Mouse (Mus musculus) forebrain, embryonic 14.5 days (tissue): ENCODE results near the gene Soat1. TPM values are rescaled to one million over a fixed set of nuclear protein-coding genes. Genes with fewer than 3 reads are reported as not detected.

ENCODE experiments used
- ATAC-seq: fragments of 200-750 bp; cut with Nextera tagmentation; 2 replicates; pipeline ENCODE4 v1.8.0; 2017; ENCODE audit warnings: mild to moderate bottlenecking, moderate library complexity
- DNase-seq: peaks from one replicate; pipeline ENCODE4 v3.0.0-alpha.2; 2015; ENCODE audit warnings: low spot score
- H3K27ac ChIP-seq: fragments of 300-500 bp; sonication (generic); 2 replicates; pipeline ENCODE4 v1.5.1; 2014; ENCODE audit warnings: low read depth, mild to moderate bottlenecking, control low read depth, low read length, moderate library complexity
- H3K27me3 ChIP-seq: fragments of 300-500 bp; sonication (generic); replicated peaks from 2 replicates; pipeline ENCODE4 v1.6.1; 2014; ENCODE audit warnings: low read length, control low read depth, mixed read lengths; ENCODE audit not compliant: control insufficient read depth, insufficient read depth
- H3K36me3 ChIP-seq: fragments of 300-500 bp; sonication (generic); 2 replicates; pipeline ENCODE4 v1.6.1; 2014; ENCODE audit warnings: low read length, control low read depth; ENCODE audit not compliant: control insufficient read depth, insufficient read depth
- H3K4me1 ChIP-seq: fragments of 300-500 bp; sonication (generic); 2 replicates; pipeline ENCODE4 v1.6.1; 2014; ENCODE audit warnings: antibody characterized with exemption, low read length, control low read depth; ENCODE audit not compliant: control insufficient read depth, insufficient read depth
- H3K4me2 ChIP-seq: fragments of 300-500 bp; sonication (generic); 2 replicates; pipeline ENCODE4 v1.6.1; 2014; ENCODE audit warnings: mild to moderate bottlenecking, control low read depth, low read length
- H3K4me3 ChIP-seq: fragments of 300-500 bp; sonication (generic); 2 replicates; pipeline ENCODE4 v1.5.1; 2014; ENCODE audit warnings: low read depth, low read length, control low read depth
- H3K9ac ChIP-seq: fragments of 300-500 bp; sonication (generic); 2 replicates; pipeline ENCODE4 v1.6.1; 2014; ENCODE audit warnings: mild to moderate bottlenecking, low read length, control low read depth, moderate library complexity
- H3K9me3 ChIP-seq: fragments of 300-500 bp; sonication (generic); replicated peaks from 2 replicates; pipeline ENCODE4 v1.6.1; 2016; ENCODE audit warnings: low read length, control low read depth, mixed read lengths; ENCODE audit not compliant: control insufficient read depth
- WGBS: fragments of 180-500 bp; shearing (Covaris S2); extraction: QIAGEN DNeasy Blood & Tissue Kit; methylation state at CpG from one replicate; pipeline ENCODE4 v1.1.7; 2014; 5-methylcytosine and 5-hydroxymethylcytosine counted together
- polyA plus RNA-seq: library from polyadenylated mRNA; unstranded; fragments of >200 nt; fragmentation: Nextera tagmentation; extraction: Ambion mirVana; gene quantifications from 2 replicates; pipeline ENCODE4 v1.2.1, GENCODE M21; 2014

The Soat1 gene
- polyA plus RNA-seq, 1 experiment from 2014 or later = 11.9 TPM

DNA sequence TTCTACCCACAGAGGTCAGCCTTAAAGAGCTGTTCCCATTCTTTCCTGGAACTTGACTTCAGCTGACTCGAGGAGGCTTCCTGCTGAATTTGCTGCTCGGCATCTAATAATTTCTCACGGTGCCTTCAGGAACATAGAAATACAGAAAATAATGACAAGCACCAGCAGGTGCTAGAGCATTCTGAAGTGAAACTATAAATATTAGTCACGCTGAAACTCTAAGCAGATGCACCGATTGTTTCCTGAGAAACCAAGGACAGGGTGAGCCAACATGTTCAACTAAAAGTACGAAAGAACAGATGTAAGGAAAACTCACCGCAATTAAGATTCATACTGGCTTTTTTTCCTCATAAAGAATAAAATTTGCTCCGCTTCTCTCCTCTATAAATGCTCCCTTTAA lies 20.9 kb upstream of the Soat1 start:
- Histone ChIP-seq H3K4me1 (no peaks in the 10 kb centered on the region), H3K9ac (no peak overlapping the region), H3K36me3 (no peaks in the 10 kb centered on the region), H3K4me3 (no peak overlapping the region), H3K9me3 (no peaks in the 10 kb centered on the region), H3K27ac (no peak overlapping the region), H3K27me3 (no peaks in the 10 kb centered on the region), H3K4me2 (no peak overlapping the region)
- DNase-seq = no peak
- ATAC-seq = no peak
- 88% methylated on average over 8 of the region's 8 CpGs for WGBS

DNA sequence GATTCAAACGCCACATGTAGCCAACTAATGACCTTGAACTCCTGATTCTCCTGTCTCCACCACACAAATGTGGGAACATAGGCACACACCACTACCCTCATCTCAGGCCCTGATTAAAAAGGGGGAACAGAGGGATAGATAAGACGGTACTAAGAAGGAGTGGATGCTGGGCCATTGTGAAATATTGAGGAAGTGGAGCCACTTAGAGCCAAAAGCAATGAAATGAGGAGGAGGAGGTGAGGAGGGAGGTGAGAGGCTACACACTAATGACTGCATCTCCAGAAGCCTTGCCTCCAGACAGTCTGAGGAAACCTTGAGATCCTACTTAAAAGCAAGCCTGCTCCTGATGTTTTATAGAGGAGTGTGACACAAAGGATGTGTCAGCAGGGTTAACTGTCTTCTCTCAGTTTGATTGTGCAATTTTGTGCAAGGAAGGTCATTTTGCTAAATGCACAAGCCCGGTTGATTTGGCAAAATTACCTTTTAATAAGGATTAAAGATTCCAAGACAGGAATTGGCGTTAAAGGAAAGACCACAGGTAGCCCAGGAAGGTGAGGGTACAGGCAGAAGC lies 17.2 kb upstream of the Soat1 start:
- Histone ChIP-seq H3K4me1 (no peaks in the 10 kb centered on the region), H3K9me3 (no peaks in the 10 kb centered on the region), H3K36me3 (no peaks in the 10 kb centered on the region), H3K9ac (no peak overlapping the region), H3K27ac (no peak overlapping the region), H3K4me3 (no peak overlapping the region), H3K27me3 (no peaks in the 10 kb centered on the region), H3K4me2 (no peak overlapping the region)
- ATAC-seq (no peak), DNase-seq (no peak)
- 91% methylated on average over 4 of the region's 4 CpGs for WGBS

DNA sequence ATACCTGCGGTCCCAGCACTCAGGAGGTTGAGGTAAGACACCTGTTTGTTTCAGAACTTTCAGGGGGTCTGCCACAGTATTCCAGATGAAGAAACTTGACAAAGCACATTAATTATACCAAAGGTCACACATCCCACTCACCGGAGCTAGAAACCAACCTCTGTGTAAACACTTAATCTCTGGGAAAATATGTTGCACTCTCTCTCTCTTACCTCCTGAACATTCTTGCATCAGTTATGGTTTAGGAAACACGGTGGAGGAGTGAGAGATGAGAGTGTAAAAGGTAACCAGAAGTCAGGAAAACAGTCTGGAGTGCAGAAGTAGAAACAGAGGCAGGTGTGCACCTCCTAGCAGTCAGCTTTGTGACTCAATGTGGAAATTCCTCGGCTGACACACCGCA lies 13.9 kb upstream of the Soat1 start:
- Histone ChIP-seq H3K9ac (no peak overlapping the region), H3K9me3 (no peaks in the 10 kb centered on the region), H3K27ac (no peak overlapping the region), H3K4me2 (no peak overlapping the region), H3K36me3 (no peaks in the 10 kb centered on the region), H3K4me1 (no peaks in the 10 kb centered on the region), H3K4me3 (no peak overlapping the region), H3K27me3 (no peaks in the 10 kb centered on the region)
- ATAC-seq (no peak), DNase-seq (no peak)
- WGBS = 89% methylated on average over 5 of the region's 5 CpGs

DNA sequence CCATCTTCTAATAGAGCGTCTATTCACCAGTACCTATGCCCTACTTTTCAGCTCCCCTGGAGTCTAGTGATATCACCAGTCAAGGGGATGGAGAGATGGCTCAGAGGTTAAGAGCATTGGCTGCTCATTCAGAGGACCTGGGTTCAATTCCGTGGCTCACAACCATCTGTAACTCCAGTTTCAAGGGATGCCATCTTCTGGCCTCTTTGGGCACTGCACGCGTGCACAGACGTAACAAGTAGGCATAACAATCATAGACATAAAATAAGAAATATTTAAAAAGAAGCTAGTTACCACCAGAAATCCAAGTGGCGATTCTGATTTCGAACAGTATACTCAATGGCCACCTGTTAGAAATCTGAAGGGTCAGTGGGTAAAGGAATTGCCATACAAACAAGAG lies 13.4 kb upstream of the Soat1 start:
- Histone ChIP-seq H3K27me3 (no peaks in the 10 kb centered on the region), H3K4me2 (no peak overlapping the region), H3K27ac (no peak overlapping the region), H3K4me1 (no peaks in the 10 kb centered on the region), H3K9ac (no peak overlapping the region), H3K4me3 (no peak overlapping the region), H3K9me3 (no peaks in the 10 kb centered on the region), H3K36me3 (no peaks in the 10 kb centered on the region)
- 94% methylated on average over 7 of the region's 7 CpGs for WGBS
- ATAC-seq (no peak), DNase-seq (no peak)

DNA sequence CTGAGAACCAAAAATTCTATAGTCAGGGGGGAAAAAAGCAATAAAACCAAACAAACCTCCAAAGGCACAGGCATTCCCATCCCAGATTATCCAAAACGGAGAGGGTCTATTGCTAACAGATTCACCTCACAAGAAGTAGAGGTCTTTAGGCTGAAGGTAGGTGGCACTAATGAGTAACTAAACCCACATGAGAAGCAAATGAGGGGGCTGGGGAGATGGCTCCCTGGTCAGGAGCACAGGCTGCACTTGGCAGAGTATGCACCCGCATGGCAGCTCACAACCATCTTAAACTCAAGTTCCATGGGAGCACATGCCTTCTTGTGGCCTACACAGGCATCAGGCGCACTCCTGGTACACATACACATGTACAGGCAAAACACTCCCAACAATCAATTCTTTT lies 7.7 kb upstream of the Soat1 start:
- no peaks in the 10 kb centered on the region for H3K4me1 ChIP-seq
- WGBS = 91% methylated on average over 3 of the region's 3 CpGs

DNA sequence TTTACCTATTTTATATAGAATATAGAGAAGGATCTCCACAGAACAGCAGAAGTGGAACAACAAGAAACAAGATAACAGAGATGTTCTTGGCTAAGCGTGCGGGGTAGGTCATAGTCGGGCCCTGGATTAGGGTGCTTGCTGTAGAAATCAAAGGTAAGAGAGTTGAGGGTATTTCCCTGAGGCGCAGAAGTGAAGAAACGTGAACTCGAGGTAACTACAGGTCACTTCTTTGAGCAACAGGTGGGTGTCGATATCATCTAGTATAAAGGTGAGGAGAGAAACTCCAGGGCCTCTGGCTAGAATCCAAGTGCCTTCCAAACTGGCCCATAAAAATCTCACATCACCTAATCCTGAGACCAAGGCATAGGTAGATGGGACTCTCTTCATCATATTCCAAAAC lies 2.4 kb upstream of the Soat1 start:
- no peak overlapping the region for H3K9ac ChIP-seq
- DNase-seq (no peak), ATAC-seq (no peak)

More for the DNA sequence above, 7.7 kb upstream of the Soat1 start:
- no peak for DNase-seq
- Histone ChIP-seq H3K9me3 (no peaks in the 10 kb centered on the region), H3K4me3 (no peak overlapping the region), H3K27me3 (no peaks in the 10 kb centered on the region), H3K27ac (no peak overlapping the region), H3K4me2 (no peak overlapping the region), H3K36me3 (no peaks in the 10 kb centered on the region), H3K9ac (no peak overlapping the region)
- ATAC-seq = no peak

DNA sequence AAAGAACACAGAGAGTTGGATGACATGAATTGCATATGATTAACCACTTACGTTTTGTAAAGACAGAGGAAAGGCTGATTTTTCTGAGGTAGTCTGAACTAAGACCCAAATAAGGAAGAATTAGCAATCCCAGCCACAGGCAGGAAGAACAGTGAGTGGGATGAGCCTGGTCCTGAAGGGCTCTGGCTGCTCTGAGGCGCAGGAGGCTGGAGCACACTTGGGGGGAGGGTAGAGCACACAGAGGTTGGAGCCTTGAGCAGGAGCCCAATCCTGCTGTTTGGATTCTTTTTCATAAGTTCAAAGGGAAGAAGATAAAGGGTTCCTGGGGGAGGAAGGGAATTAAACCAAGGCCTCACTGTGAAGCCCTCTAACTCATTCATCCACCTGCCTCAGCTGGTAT lies 1.9 kb upstream of the Soat1 start:
- H3K36me3 ChIP-seq = no peaks in the 10 kb centered on the region
- H3K4me2 ChIP-seq = no peak overlapping the region
- WGBS = 23% methylated on average over 2 of the region's 2 CpGs
- peaks cover 4% of the 10 kb centered on the region; the same call in 1 of the 2 replicates for H3K4me1 ChIP-seq
- no peak for DNase-seq
- H3K27ac ChIP-seq = no peak overlapping the region
- no peaks in the 10 kb centered on the region for H3K27me3 ChIP-seq
- H3K9me3 ChIP-seq = no peaks in the 10 kb centered on the region
- no peak overlapping the region for H3K4me3 ChIP-seq
- H3K9ac ChIP-seq = no peak overlapping the region
- ATAC-seq = no peak

More for the DNA sequence above, 2.4 kb upstream of the Soat1 start:
- Histone ChIP-seq H3K36me3 (no peaks in the 10 kb centered on the region), H3K9me3 (no peaks in the 10 kb centered on the region), H3K4me2 (no peak overlapping the region), H3K4me3 (no peak overlapping the region), H3K27ac (no peak overlapping the region), H3K27me3 (no peaks in the 10 kb centered on the region), H3K4me1 (peaks cover 4% of the 10 kb centered on the region; the same call in 1 of the 2 replicates)
- WGBS = 40% methylated on average over 7 of the region's 7 CpGs

DNA sequence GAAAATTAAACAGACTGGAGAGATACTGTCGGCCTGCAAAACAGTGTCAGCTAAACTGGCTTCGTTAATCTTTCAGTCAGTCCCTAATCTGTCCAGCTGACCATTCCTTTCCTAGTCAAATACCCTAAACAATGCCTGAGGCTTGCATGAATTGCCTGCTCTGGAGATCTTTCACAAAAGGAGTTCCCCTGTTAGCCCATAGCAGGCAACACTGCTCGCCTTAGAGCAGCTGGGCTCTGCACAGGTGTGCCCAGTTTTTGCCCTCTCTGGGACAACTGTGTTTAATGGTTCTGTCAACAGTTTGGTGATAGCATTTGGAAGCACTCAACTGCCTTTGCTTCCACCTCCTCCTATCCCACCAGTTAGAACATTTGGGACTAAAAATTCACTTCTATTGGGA lies 723 bp upstream of the Soat1 start:
- Histone ChIP-seq H3K27ac (no peak overlapping the region), H3K4me3 (no peak overlapping the region), H3K4me1 (peaks cover 4% of the 10 kb centered on the region; the same call in 1 of the 2 replicates), H3K36me3 (no peaks in the 10 kb centered on the region), H3K27me3 (no peaks in the 10 kb centered on the region), H3K9ac (no peak overlapping the region), H3K4me2 (no peak overlapping the region), H3K9me3 (no peaks in the 10 kb centered on the region)
- 8% methylated on average over 3 of the region's 3 CpGs for WGBS
- ATAC-seq = no peak
- no peak for DNase-seq

DNA sequence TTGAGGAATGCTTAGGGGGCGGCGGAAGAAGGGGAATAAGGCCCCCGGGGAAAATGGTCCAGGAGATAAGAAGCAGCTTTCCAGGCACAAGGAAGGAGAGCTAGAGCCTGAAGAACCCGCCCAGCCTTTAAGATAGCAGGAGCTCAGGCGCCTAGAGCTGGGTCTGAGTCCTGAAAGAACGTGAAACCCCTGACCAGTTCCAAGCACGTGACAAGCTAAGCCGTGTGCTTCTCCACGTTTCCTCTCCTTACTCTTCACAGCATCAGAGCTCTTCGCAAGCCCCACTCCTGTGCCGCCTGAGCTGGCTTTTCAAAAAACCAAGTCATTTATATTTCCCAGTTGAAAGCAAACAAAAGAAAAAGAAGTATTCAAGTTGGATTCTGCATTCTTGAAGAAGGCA lies 1.1 kb downstream of the Soat1 start:
- Histone ChIP-seq H3K27ac (no peak overlapping the region), H3K9me3 (no peaks in the 10 kb centered on the region), H3K36me3 (no peaks in the 10 kb centered on the region), H3K4me3 (peak overlapping the region; percentile 80), H3K27me3 (no peaks in the 10 kb centered on the region), H3K9ac (peak overlapping the region; percentile 40; the same call in 1 of the 2 replicates), H3K4me1 (peaks cover 4% of the 10 kb centered on the region; the same call in 1 of the 2 replicates), H3K4me2 (peak overlapping the region; percentile 51)
- no peak for ATAC-seq
- DNase-seq = peak; percentile 43
- WGBS = 4% methylated on average over 11 of the region's 11 CpGs
